Mouse (Mus musculus) adrenal gland, postnatal 25 days (tissue): ENCODE measurements around the gene Armc6. TPM values are rescaled to one million over a fixed set of nuclear protein-coding genes. Genes with fewer than 3 reads are reported as not detected.

Source experiments
- DNase-seq: peaks from one replicate; pipeline ENCODE4 v3.0.0; 2021; ENCODE audit warnings: mixed read lengths
- long read RNA-seq: library from polyadenylated mRNA; stranded (forward); transcript quantifications from one replicate; pipeline ENCODE4 v2.0.0, GENCODE M21; 2021
- total RNA-seq: library from RNA; stranded (reverse); gene quantifications from 2 replicates; pipeline ENCODE4 v1.2.3, GENCODE M21; 2021

Armc6 gene
- 11.3 and 20.8 TPM in 2 replicates for total RNA-seq
- long read RNA-seq, transcript Armc6-201 (8 exons, 2,263 nt): major isoform, 18 of 30 reads
- long read RNA-seq, partial matches to known transcripts: 5 of 30 reads
- long read RNA-seq, other reads (novel, unspliced or antisense): 7 of 30 reads

DNA sequence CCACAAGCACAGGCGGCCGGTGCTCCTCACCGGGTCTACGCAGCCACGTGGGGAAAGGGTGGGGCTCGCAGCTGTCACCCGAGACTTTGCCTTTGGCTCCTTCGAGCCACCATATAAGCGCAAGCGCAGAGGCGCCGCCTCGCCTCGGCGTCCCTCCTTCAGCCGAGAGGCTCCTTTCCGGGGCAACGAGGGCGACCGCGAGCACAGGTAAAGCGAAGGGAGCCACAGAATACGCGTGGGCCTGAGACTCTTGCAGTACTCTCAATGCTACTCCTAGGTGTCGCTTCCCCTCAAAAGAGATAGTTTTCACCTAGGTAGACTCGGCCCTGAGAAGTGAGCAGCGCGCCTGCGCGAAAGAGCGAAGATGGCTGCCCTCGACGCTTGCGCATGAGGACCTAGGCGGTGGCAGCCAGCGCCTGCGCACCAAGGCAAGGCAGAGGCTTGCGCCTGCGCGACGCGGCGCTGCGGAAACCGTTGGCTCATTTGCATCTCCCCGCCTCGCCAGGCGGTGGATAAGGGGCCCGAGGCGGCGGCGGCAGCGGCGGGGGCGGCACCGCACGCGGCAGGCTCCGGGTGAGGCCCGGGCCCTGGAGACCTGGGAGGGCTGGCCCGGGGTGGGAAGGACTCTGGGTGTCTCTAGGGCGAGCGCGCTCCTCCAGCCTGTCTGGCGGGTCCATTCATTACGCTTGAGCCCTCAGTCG, at the start of gene Armc6, which contains the start of gene Sugp2:
Gene Armc6, minus strand, starts transcription at position 387 of the 701 bp plus-strand sequence.
Gene Sugp2, plus strand, starts transcription at position 147 of the 701 bp plus-strand sequence.
- DNase-seq: peak; percentile 95

- DNase-seq: peak; percentile 41
Observed at GRCm38 (mm10) chr8:70283136-70284077, 49.1 kb upstream of the Armc6 start.

GRCm38 (mm10) chr8:70282603-70283135, 48.4 kb upstream of the Armc6 start, which contains the start of gene Homer3:
TSS of gene Homer3 (plus strand) at chr8:70282827.
- DNase-seq: peak; percentile 91

- no peak for DNase-seq
Observed at GRCm38 (mm10) chr8:70281001-70281400, 46.7 kb upstream of the Armc6 start.

GRCm38 (mm10) chr8:70279266-70279665, 45.0 kb upstream of the Armc6 start:
- DNase-seq: no peak

DNA sequence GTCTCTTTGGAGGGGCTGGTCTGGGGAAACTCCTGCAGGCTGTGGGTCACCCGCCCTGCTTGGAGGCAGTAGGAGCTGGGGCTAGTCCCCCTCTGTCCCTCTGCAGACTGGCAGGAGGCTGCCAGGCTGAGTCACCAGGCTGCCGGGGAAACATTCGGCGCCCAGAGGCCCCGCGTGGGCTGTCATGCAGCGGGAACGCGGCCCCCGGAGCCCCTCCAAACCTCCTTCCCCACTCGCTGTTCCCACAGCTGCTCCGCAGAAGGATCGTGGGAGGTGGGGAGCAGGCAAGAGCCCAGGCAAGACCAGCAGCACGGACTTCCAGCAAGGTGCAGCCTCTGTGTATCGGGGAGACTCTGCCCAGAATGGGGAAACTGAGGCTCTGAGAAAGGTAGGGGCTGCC, 43.9 kb upstream of the Armc6 start:
- DNase-seq: no peak

GRCm38 (mm10) chr8:70276476-70276875, 42.2 kb upstream of the Armc6 start:
- DNase-seq: no peak

DNA sequence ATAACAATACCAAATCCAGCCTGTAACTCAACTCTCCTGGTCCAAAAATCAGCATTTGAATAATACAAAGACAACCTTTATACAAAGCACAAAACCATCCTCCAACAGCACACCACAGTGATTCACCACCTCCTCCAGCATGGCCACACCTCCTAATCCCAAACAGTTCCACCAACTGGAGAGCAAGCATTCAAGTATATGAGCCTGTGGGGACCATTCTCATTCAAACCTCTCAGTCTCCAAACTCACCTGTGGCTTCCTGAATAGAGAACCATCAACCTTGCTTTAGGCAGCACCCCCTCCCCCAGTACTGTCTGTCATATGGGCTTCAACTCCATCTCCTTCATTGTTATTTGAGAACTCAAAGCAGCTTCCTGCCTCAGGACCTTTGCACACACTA, 40.1 kb upstream of the Armc6 start:
- DNase-seq: no peak

- no peak for DNase-seq
Observed at GRCm38 (mm10) chr8:70272949-70273348, 38.7 kb upstream of the Armc6 start.

DNA sequence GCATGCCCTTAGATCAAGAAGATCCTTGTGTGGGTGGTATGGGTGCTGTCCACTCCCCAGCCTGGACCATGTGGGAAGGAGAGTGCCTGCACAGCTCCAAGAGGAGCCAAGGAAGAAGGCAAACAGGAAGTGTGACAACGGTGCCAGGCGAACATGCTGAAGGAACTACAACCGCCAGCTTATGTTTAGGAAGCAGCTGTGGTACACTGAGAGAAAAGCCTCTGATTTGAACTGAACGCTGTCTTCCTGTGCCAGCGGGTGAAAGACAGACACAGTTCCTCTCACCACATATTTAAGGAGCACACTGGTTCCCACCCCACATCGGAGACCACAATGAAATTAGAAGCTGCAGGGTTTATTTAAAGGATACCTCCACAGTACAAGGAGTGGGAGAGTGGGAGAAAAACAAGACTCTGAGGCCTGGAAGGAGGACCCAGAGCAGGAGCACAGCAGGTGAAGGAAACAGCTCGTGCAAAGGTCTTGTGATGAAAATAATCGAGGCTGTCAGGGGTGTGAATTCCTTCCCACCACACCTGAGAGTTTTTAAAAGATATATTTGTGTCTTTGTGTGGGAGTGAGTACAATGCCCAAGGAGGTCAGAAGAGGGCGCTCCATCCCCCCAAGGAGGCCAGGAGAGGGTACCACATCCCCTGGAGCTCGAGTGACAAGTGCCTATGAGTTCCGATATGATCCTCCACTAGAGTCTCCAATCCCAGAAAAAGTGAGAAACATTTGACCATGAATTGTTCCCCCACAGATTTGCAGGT, 34.7 kb upstream of the Armc6 start:
- peak; percentile 26 for DNase-seq

GRCm38 (mm10) chr8:70268311-70268710, 34.0 kb upstream of the Armc6 start:
- DNase-seq: no peak

DNA sequence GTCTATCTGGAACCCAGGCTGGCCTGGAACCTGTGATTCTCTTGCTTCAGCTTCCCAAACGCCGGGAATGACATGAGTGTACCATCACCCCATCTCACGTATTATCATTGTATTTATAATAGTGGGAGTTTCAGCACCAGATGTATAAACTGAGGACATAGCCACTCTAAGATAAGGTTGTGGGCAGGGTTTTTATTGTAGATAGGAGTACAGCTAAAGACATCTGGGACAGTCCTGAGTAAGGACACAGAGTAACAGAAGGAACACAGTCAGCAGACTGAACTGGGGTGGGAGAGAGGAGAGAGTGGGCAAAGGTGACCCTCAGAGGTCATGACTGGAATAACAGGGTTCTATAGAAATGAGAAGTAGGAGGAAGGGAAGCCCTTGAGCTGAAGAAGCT, 33.4 kb upstream of the Armc6 start:
- no peak for DNase-seq

- DNase-seq: no peak
Observed at GRCm38 (mm10) chr8:70259043-70259442, 24.8 kb upstream of the Armc6 start.

DNA sequence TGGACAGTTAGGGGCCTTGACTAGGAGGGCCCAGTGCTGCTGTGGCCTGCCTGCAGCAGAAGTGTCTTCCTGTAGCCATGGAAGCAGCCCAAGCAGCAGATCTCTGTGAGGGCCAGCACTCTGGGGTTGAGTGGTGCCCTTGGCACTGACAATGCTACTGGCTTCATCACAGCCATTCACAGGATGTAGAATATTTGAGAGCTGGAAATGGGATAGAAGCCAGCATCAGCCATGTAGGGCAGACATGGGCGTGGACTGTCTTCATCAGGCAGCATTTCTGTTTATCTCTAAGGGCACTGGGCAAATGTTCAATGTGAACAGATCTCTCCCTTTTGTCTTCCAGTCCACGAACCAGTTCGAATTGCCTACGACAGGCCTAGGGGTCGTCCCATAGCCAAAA, 24.3 kb upstream of the Armc6 start:
- DNase-seq: no peak

GRCm38 (mm10) chr8:70257456-70257855, 23.2 kb upstream of the Armc6 start:
- no peak for DNase-seq

- no peak for DNase-seq
Observed at GRCm38 (mm10) chr8:70254628-70255027, 20.4 kb upstream of the Armc6 start.

DNA sequence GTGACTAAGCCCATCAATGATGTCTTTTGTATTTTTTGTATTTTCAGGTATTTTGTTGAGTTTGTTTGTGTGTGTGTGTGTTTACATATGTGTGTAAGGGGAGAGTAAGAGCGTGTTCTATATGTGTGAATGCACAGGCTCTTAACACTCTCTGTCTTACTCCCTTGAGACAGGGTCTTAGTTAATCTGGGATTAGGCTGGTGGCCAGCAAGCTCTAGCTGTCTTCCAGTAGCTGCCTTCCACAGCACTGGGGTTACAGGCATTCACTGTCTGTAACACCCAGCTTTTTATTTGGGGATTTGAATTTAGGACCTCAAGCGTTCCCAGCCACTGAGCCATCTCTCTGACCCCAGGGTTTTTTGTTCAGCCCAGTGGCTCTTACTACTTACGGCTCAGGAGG, 13.6 kb upstream of the Armc6 start:
- no peak for DNase-seq

DNA sequence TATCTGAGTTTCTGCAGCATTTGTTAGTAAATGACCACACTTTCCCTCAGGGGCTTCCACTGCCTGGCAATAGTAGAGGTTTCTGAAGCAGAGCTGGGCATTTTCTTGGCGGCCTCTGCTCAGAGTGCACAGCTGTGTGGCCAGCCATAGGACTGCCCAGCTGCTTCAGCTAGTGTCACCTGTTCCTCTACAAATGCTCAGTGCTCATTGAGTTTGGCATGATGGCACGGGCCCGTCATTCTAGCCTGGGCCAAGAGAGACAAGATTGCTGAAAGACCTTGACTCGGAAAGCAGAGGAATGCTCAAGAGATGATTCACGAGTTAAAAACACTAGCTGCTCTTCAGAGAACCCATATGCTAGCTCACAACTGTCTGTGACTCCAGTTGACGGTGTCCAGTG, 12.4 kb upstream of the Armc6 start:
- DNase-seq: peak; percentile 43

DNA sequence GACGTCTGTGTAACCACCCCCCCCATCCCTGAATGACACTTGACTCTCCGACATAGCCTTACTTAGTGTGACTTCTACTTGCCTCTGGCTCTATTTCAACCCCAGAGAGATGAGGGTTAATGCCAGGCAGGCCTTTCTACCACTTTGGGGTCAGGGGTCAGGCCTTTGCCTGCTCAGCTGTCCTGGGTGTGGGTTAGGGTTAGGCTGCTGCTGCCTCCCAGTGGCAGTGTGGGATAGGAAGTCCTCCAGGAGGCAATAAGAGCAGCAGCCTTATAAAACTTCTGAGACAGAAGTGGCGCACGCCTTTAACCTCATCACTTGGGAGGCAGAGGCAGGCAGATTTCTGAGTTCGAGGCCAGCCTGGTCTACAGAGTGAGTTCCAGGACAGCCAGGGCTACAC, 6.4 kb upstream of the Armc6 start:
- DNase-seq: no peak

- DNase-seq: no peak
Observed at GRCm38 (mm10) chr8:70237842-70238241, 3.6 kb upstream of the Armc6 start.

DNA sequence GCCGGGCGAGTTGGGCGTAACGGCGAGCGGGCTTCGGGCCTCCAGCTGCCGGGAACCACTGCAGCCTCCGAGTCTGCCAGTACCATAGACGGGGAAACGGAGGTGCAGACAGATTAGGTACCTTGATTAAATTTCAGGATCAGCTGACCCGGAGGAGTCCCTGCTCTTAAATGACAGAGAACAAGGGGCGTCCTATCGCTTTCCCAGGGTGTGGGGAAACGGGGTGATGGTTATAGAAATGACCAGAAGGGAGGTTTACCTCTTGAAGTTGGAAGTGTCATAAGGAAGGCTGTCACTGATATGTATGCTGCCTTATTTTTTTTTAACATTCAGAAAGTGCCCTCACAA, 489 bp upstream of the Armc6 start:
- no peak for DNase-seq

DNA sequence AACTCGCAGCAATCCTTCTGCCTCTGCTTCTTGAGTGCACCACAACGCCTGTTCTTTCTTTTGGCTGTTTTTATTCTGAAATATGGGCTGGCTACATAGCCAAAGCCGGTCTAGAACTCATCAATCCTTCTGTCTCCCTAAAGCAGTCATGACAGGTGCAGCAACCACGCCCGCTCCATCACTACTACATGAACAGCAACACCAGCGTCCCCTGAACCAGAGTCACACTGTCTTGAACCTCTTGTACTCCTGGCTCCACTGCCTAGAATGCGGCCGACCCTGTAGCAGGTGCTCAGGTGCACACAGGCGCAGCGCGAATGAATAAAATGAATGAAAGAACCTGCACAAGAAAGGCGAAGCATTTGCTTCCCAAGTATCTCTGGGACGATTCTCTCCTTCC, 660 bp downstream of the Armc6 start:
- no peak for DNase-seq
